Mouse (Mus musculus): ENCODE measurements around the gene Foxc1. TPM values are rescaled to one million over a fixed set of nuclear protein-coding genes. Genes with fewer than 3 reads are reported as not detected.

Gene Foxc1
- total RNA-seq (2014; rRNA removed; ENCODE audit: low replicate concordance): 20.0 and 22.6 TPM in 2 replicates
- 1.5 and 1.6 TPM in 2 replicates for polyA plus RNA-seq (2015; fragmentation: Nextera tagmentation; extraction: Ambion mirVana)

- Histone ChIP-seq H3K9ac (replicated peaks; ENCODE audit: low read depth, low read length) (peak within 1 kb of the TSS; percentile 89), H3K9me3 (replicated peaks; ENCODE audit: control insufficient read depth, low read length) (no peaks in the 10 kb centered on the region), H3K4me2 (ENCODE audit: low read depth, low read length) (peak within 1 kb of the TSS; percentile 84), H3K4me1 (ENCODE audit: control insufficient read depth, insufficient read depth) (peaks cover 3% of the 10 kb centered on the region), H3K36me3 (replicated peaks; ENCODE audit: control insufficient read depth, insufficient read depth, low read length) (no peaks in the 10 kb centered on the region), H3K4me3 (ENCODE audit: low read depth, low read length) (peak within 1 kb of the TSS; percentile 76), H3K27ac (ENCODE audit: low read depth) (peak within 1 kb of the TSS; percentile 89), H3K27me3 (ENCODE audit: control insufficient read depth, insufficient read depth, low read length) (peaks cover 85% of the 10 kb centered on the region)
- WGBS: 0% methylated on average over 33 of the region's 40 CpGs
- DNase-seq (ENCODE audit: low spot score): peak; percentile 82
- TF ChIP-seq CTCF (IDR thresholded peaks at IDR 0.05; ENCODE audit: low read depth) (no peak), EP300 (IDR thresholded peaks at IDR 0.05; ENCODE audit: low read depth) (no peak)
- ATAC-seq (ENCODE audit: insufficient read depth, low read depth): peak; percentile 85
These were observed at the start of gene Foxc1 for GRCm38 (mm10) chr13:31806428-31806832. Foxc1 (plus strand) TSS chr13:31806633.

- 25% methylated on average over 4 of the region's 4 CpGs for WGBS
These were observed 46.0 kb upstream of the Foxc1 start for GRCm38 (mm10) chr13:31760411-31760810.

GRCm38 (mm10) chr13:31761057-31761456 is 45.4 kb upstream of the Foxc1 start:
- ATAC-seq (ENCODE audit: insufficient read depth, low read depth): no peak
- Histone ChIP-seq H3K27me3 (ENCODE audit: control insufficient read depth, insufficient read depth, low read length) (no peaks in the 10 kb centered on the region), H3K36me3 (replicated peaks; ENCODE audit: control insufficient read depth, insufficient read depth, low read length) (no peaks in the 10 kb centered on the region), H3K9ac (replicated peaks; ENCODE audit: low read depth, low read length) (no peak overlapping the region), H3K4me1 (ENCODE audit: control insufficient read depth, insufficient read depth) (no peaks in the 10 kb centered on the region), H3K4me2 (ENCODE audit: low read depth, low read length) (no peak overlapping the region), H3K9me3 (replicated peaks; ENCODE audit: control insufficient read depth, low read length) (no peaks in the 10 kb centered on the region), H3K4me3 (ENCODE audit: low read depth, low read length) (no peak overlapping the region), H3K27ac (ENCODE audit: low read depth) (no peak overlapping the region)
- WGBS: 63% methylated on average over 4 of the region's 4 CpGs
- no peak for DNase-seq (ENCODE audit: low spot score)
- TF ChIP-seq EP300 (IDR thresholded peaks at IDR 0.05; ENCODE audit: low read depth) (no peak), CTCF (IDR thresholded peaks at IDR 0.05; ENCODE audit: low read depth) (no peak)

More at GRCm38 (mm10) chr13:31760411-31760810, 46.0 kb upstream of the Foxc1 start:
- Histone ChIP-seq H3K4me2 (ENCODE audit: low read depth, low read length) (no peak overlapping the region), H3K4me1 (ENCODE audit: control insufficient read depth, insufficient read depth) (no peaks in the 10 kb centered on the region), H3K9me3 (replicated peaks; ENCODE audit: control insufficient read depth, low read length) (no peaks in the 10 kb centered on the region), H3K27me3 (ENCODE audit: control insufficient read depth, insufficient read depth, low read length) (no peaks in the 10 kb centered on the region), H3K27ac (ENCODE audit: low read depth) (no peak overlapping the region), H3K9ac (replicated peaks; ENCODE audit: low read depth, low read length) (no peak overlapping the region), H3K4me3 (ENCODE audit: low read depth, low read length) (no peak overlapping the region), H3K36me3 (replicated peaks; ENCODE audit: control insufficient read depth, insufficient read depth, low read length) (no peaks in the 10 kb centered on the region)
- ATAC-seq (ENCODE audit: insufficient read depth, low read depth): no peak
- TF ChIP-seq EP300 (IDR thresholded peaks at IDR 0.05; ENCODE audit: low read depth): no peak
- no peak for TF ChIP-seq CTCF (IDR thresholded peaks at IDR 0.05; ENCODE audit: low read depth)
- no peak for DNase-seq (ENCODE audit: low spot score)

- TF ChIP-seq EP300 (IDR thresholded peaks at IDR 0.05; ENCODE audit: low read depth) (no peak), CTCF (IDR thresholded peaks at IDR 0.05; ENCODE audit: low read depth) (no peak)
- WGBS: 80% methylated on average over 3 of the region's 3 CpGs
These were observed 42.0 kb upstream of the Foxc1 start for GRCm38 (mm10) chr13:31764419-31764818.

GRCm38 (mm10) chr13:31765564-31765963 is 40.9 kb upstream of the Foxc1 start:
- no peaks in the 10 kb centered on the region for H3K9me3 ChIP-seq (replicated peaks; ENCODE audit: control insufficient read depth, low read length)
- H3K36me3 ChIP-seq (replicated peaks; ENCODE audit: control insufficient read depth, insufficient read depth, low read length): no peaks in the 10 kb centered on the region
- ATAC-seq (ENCODE audit: insufficient read depth, low read depth) (no peak), DNase-seq (ENCODE audit: low spot score) (no peak)
- no peak overlapping the region for H3K4me2 ChIP-seq (ENCODE audit: low read depth, low read length)
- H3K27me3 ChIP-seq (ENCODE audit: control insufficient read depth, insufficient read depth, low read length): no peaks in the 10 kb centered on the region
- no peaks in the 10 kb centered on the region for H3K4me1 ChIP-seq (ENCODE audit: control insufficient read depth, insufficient read depth)
- no peak overlapping the region for H3K27ac ChIP-seq (ENCODE audit: low read depth)
- H3K4me3 ChIP-seq (ENCODE audit: low read depth, low read length): no peak overlapping the region
- no peak overlapping the region for H3K9ac ChIP-seq (replicated peaks; ENCODE audit: low read depth, low read length)
- 63% methylated on average over 2 of the region's 2 CpGs for WGBS
- TF ChIP-seq EP300 (IDR thresholded peaks at IDR 0.05; ENCODE audit: low read depth): no peak
- no peak for TF ChIP-seq CTCF (IDR thresholded peaks at IDR 0.05; ENCODE audit: low read depth)

More at GRCm38 (mm10) chr13:31764419-31764818, 42.0 kb upstream of the Foxc1 start:
- Histone ChIP-seq H3K9ac (replicated peaks; ENCODE audit: low read depth, low read length) (no peak overlapping the region), H3K36me3 (replicated peaks; ENCODE audit: control insufficient read depth, insufficient read depth, low read length) (no peaks in the 10 kb centered on the region), H3K4me2 (ENCODE audit: low read depth, low read length) (no peak overlapping the region), H3K9me3 (replicated peaks; ENCODE audit: control insufficient read depth, low read length) (no peaks in the 10 kb centered on the region), H3K4me3 (ENCODE audit: low read depth, low read length) (no peak overlapping the region), H3K4me1 (ENCODE audit: control insufficient read depth, insufficient read depth) (no peaks in the 10 kb centered on the region), H3K27ac (ENCODE audit: low read depth) (no peak overlapping the region), H3K27me3 (ENCODE audit: control insufficient read depth, insufficient read depth, low read length) (no peaks in the 10 kb centered on the region)
- DNase-seq (ENCODE audit: low spot score): no peak
- ATAC-seq (ENCODE audit: insufficient read depth, low read depth): no peak

- H3K36me3 ChIP-seq (replicated peaks; ENCODE audit: control insufficient read depth, insufficient read depth, low read length): no peaks in the 10 kb centered on the region
- H3K4me2 ChIP-seq (ENCODE audit: low read depth, low read length): no peak overlapping the region
- H3K4me3 ChIP-seq (ENCODE audit: low read depth, low read length): no peak overlapping the region
- no peak for DNase-seq (ENCODE audit: low spot score)
- WGBS: 58% methylated on average over 5 of the region's 5 CpGs
- no peaks in the 10 kb centered on the region for H3K4me1 ChIP-seq (ENCODE audit: control insufficient read depth, insufficient read depth)
- no peak for TF ChIP-seq CTCF (IDR thresholded peaks at IDR 0.05; ENCODE audit: low read depth)
- no peak for TF ChIP-seq EP300 (IDR thresholded peaks at IDR 0.05; ENCODE audit: low read depth)
- no peak overlapping the region for H3K9ac ChIP-seq (replicated peaks; ENCODE audit: low read depth, low read length)
- H3K27ac ChIP-seq (ENCODE audit: low read depth): no peak overlapping the region
- ATAC-seq (ENCODE audit: insufficient read depth, low read depth): no peak
- no peaks in the 10 kb centered on the region for H3K9me3 ChIP-seq (replicated peaks; ENCODE audit: control insufficient read depth, low read length)
- H3K27me3 ChIP-seq (ENCODE audit: control insufficient read depth, insufficient read depth, low read length): no peaks in the 10 kb centered on the region
These were observed 33.6 kb upstream of the Foxc1 start for GRCm38 (mm10) chr13:31772882-31773281.
